ENCODE assay signal across 7 mouse cellular contexts in genomic region chr16:84955204-84955839, GRCm38 (mm10).
DNase-seq lines count a peak whose midpoint lies in the region; ATAC-seq lines count a peak whose summit lies in the region.

No protein-coding gene starts in this region.

- H3K36me3 ChIP-seq in embryonic facial prominence, embryonic 10.5 days (replicated peaks) = peaks cover 74% of the 10 kb centered on the region
- peaks cover 29% of the 10 kb centered on the region for H3K36me3 ChIP-seq in midbrain, embryonic 14.5 days (ENCODE audit: control insufficient read depth, insufficient read depth, low read length)

- DNase-seq in adrenal gland, adult 8-10 months = peak; percentile 62
- peak; percentile 85 for DNase-seq in embryonic facial prominence, embryonic 10.5 days (ENCODE audit: low spot score)
- DNase-seq in heart, adult 11 months = peak; percentile 97
- peak; percentile 69 for DNase-seq in kidney, adult 11 months
- peak; percentile 90 for DNase-seq in left cerebral cortex, postnatal 4 days
- DNase-seq in midbrain, embryonic 14.5 days = peak; percentile 96
- DNase-seq in spleen, adult 12 weeks (ENCODE audit: low spot score) = peak; percentile 19

- intact Hi-C loops in left cerebral cortex, postnatal 4 days (cut with DNase I) = loop anchor here (2.0 to 5.0 kb wide), 2 partner anchors 215 to 722 kb away; no protein-coding TSS in a partner anchor

- ATAC-seq in midbrain, embryonic 14.5 days (ENCODE audit: low FRiP score, low TSS enrichment) = peak; percentile 91

- peak overlapping the region; percentile 25; the same call in 1 of the 2 replicates for H3K4me3 ChIP-seq in embryonic facial prominence, embryonic 10.5 days
- no peak overlapping the region for H3K4me3 ChIP-seq in midbrain, embryonic 14.5 days (replicated peaks; ENCODE audit: low read depth, low read length)

- 35% methylated on average over 26 of the region's 26 CpGs for WGBS in embryonic facial prominence, embryonic 10.5 days
- 30% methylated on average over 26 of the region's 26 CpGs for WGBS in midbrain, embryonic 14.5 days

- H3K4me1 ChIP-seq in embryonic facial prominence, embryonic 10.5 days = no peaks in the 10 kb centered on the region
- peaks cover 14% of the 10 kb centered on the region; the same call in 1 of the 2 replicates for H3K4me1 ChIP-seq in midbrain, embryonic 14.5 days (ENCODE audit: control insufficient read depth, insufficient read depth, low read length)

- H3K27ac ChIP-seq in embryonic facial prominence, embryonic 10.5 days (replicated peaks) = no peak overlapping the region
- H3K27ac ChIP-seq in midbrain, embryonic 14.5 days (replicated peaks; ENCODE audit: low read depth, low read length) = no peak overlapping the region

- H3K4me2 ChIP-seq in midbrain, embryonic 14.5 days (ENCODE audit: low read length) = no peak overlapping the region; the same call in 1 of the 2 replicates

- no peaks in the 10 kb centered on the region for H3K9me3 ChIP-seq in embryonic facial prominence, embryonic 10.5 days
- no peaks in the 10 kb centered on the region for H3K9me3 ChIP-seq in midbrain, embryonic 14.5 days (ENCODE audit: control insufficient read depth, low read length)

- no peaks in the 10 kb centered on the region for H3K27me3 ChIP-seq in embryonic facial prominence, embryonic 10.5 days (replicated peaks; ENCODE audit: low read depth, poor library complexity, severe bottlenecking)
- no peaks in the 10 kb centered on the region for H3K27me3 ChIP-seq in midbrain, embryonic 14.5 days (ENCODE audit: control insufficient read depth, insufficient read depth, low read length)

- no peak overlapping the region for H3K9ac ChIP-seq in midbrain, embryonic 14.5 days (replicated peaks; ENCODE audit: low read length)

Comparison
In these comparisons a context has a peak if more than half of its experiments do, and no peak if none do; other contexts are left out.
1. DNase-seq: peak in every context shown above with its lines; median percentile 97 in heart, adult 11 months; 96 in midbrain, embryonic 14.5 days; 90 in left cerebral cortex, postnatal 4 days; 85 in embryonic facial prominence, embryonic 10.5 days; 69 in kidney, adult 11 months; 62 in adrenal gland, adult 8-10 months; 19 in spleen, adult 12 weeks.